Mouse (Mus musculus) left cerebral cortex, postnatal 36 days (tissue): ENCODE measurements around the gene Vmn2r5. TPM values are rescaled to one million over a fixed set of nuclear protein-coding genes. Genes with fewer than 3 reads are reported as not detected.
"Not testable (repeated sequence)": the region's sequence is repeated elsewhere in the genome, so short reads cannot be mapped to it uniquely, and the experiment has no call there.

Source experiments
- DNase-seq, 2 experiments: peaks; one replicate each; pipeline ENCODE4 v3.0.0; 2021 to 2022; ENCODE audit warnings: low spot score in 2 of 2, mixed read lengths in 1 of 2
- intact Hi-C: fragments of 180-260 bp; cut with DNase I; formaldehyde crosslinking; loops from one replicate; pipeline ENCODE4 v1.15.1; 2025
- total RNA-seq, 2 experiments: library from RNA; stranded (reverse); gene quantifications; 2 replicates each; pipeline ENCODE4 v1.2.3; 2021

Gene Vmn2r5
- total RNA-seq: not detected

- DNase-seq, intact Hi-C loops: not testable (repeated sequence)
These were observed at the start of gene Vmn2r5 for GRCm38 (mm10) chr3:64509742-64510141. TSS of gene Vmn2r5 (minus strand) at chr3:64509842.

- intact Hi-C loops, DNase-seq: not testable (repeated sequence)
These were observed 13.9 kb upstream of the Vmn2r5 start for GRCm38 (mm10) chr3:64523585-64523984.

Other genes with a start within 250 kb of the Vmn2r5 start
- gene Vmn2r3, start 220.1 kb downstream of the Vmn2r5 start, total RNA-seq: not detected
- gene Vmn2r4, start 94.5 kb downstream of the Vmn2r5 start, total RNA-seq: not detected
- gene Vmn2r6, start 56.0 kb upstream of the Vmn2r5 start, total RNA-seq: not detected